Mouse (Mus musculus): ENCODE results near the gene Snx6. TPM values are rescaled to one million over a fixed set of nuclear protein-coding genes. Genes with fewer than 3 reads are reported as not detected.
"Not testable (repeated sequence)": the region's sequence is repeated elsewhere in the genome, so short reads cannot be mapped to it uniquely, and the experiment has no call there.

Gene Snx6
- polyA plus RNA-seq, 1 experiment, result 8.5 TPM

GRCm38 (mm10) chr12:54710494-54710879, 85.0 kb downstream of the Snx6 start:
- peak overlapping the region; percentile 53 for H3K4me3 ChIP-seq (ENCODE audit: control insufficient read depth, low read depth, low read length)
- H3K4me1 ChIP-seq (ENCODE audit: control insufficient read depth, insufficient read depth, low read length); H3K36me3 ChIP-seq (ENCODE audit: control insufficient read depth, insufficient read depth, low read length); H3K27me3 ChIP-seq (ENCODE audit: control insufficient read depth, insufficient read depth, low read length); H3K27ac ChIP-seq (ENCODE audit: control insufficient read depth, insufficient read depth, low read depth, low read length): not testable (repeated sequence)

GRCm38 (mm10) chr12:54709691-54710493, 85.6 kb downstream of the Snx6 start:
- H3K4me3 ChIP-seq (ENCODE audit: control insufficient read depth, low read depth, low read length), result peak overlapping the region; percentile 38; the same call in 1 of the 2 replicates
- not testable (repeated sequence) for H3K36me3 ChIP-seq (ENCODE audit: control insufficient read depth, insufficient read depth, low read length); H3K4me1 ChIP-seq (ENCODE audit: control insufficient read depth, insufficient read depth, low read length); H3K27ac ChIP-seq (ENCODE audit: control insufficient read depth, insufficient read depth, low read depth, low read length); H3K27me3 ChIP-seq (ENCODE audit: control insufficient read depth, insufficient read depth, low read length)

- Histone ChIP-seq H3K27ac (ENCODE audit: control insufficient read depth, insufficient read depth, low read depth, low read length) (no peak overlapping the region), H3K4me1 (ENCODE audit: control insufficient read depth, insufficient read depth, low read length) (no peaks in the 10 kb centered on the region; the same call in 1 of the 2 replicates), H3K4me3 (ENCODE audit: control insufficient read depth, low read depth, low read length) (no peak overlapping the region), H3K36me3 (ENCODE audit: control insufficient read depth, insufficient read depth, low read length) (no peaks in the 10 kb centered on the region), H3K27me3 (ENCODE audit: control insufficient read depth, insufficient read depth, low read length) (no peaks in the 10 kb centered on the region)
- no peak for TF ChIP-seq POLR2A (IDR thresholded peaks at IDR 0.05; ENCODE audit: control insufficient read depth, low read depth, low read length)
- no peak for TF ChIP-seq CTCF (IDR thresholded peaks at IDR 0.05; ENCODE audit: control insufficient read depth, insufficient read depth, insufficient replicate concordance, low read depth, low read length)
Observed at GRCm38 (mm10) chr12:54699394-54699793, 96.1 kb downstream of the Snx6 start.

- TF ChIP-seq CTCF (IDR thresholded peaks at IDR 0.05; ENCODE audit: control insufficient read depth, insufficient read depth, insufficient replicate concordance, low read depth, low read length), result no peak
- TF ChIP-seq POLR2A (IDR thresholded peaks at IDR 0.05; ENCODE audit: control insufficient read depth, low read depth, low read length), result no peak
- H3K36me3 ChIP-seq (ENCODE audit: control insufficient read depth, insufficient read depth, low read length), result no peaks in the 10 kb centered on the region
- no peak overlapping the region for H3K27ac ChIP-seq (ENCODE audit: control insufficient read depth, insufficient read depth, low read depth, low read length)
- no peaks in the 10 kb centered on the region; the same call in 1 of the 2 replicates for H3K4me1 ChIP-seq (ENCODE audit: control insufficient read depth, insufficient read depth, low read length)
- H3K4me3 ChIP-seq (ENCODE audit: control insufficient read depth, low read depth, low read length), result no peak overlapping the region
- no peaks in the 10 kb centered on the region for H3K27me3 ChIP-seq (ENCODE audit: control insufficient read depth, insufficient read depth, low read length)
Observed at GRCm38 (mm10) chr12:54697791-54698250, 97.7 kb downstream of the Snx6 start.

- Histone ChIP-seq H3K4me3 (ENCODE audit: control insufficient read depth, low read depth, low read length) (peak overlapping the region; percentile 18), H3K27ac (ENCODE audit: control insufficient read depth, insufficient read depth, low read depth, low read length) (no peak overlapping the region), H3K36me3 (ENCODE audit: control insufficient read depth, insufficient read depth, low read length) (no peaks in the 10 kb centered on the region; the same call in 1 of the 2 replicates), H3K4me1 (ENCODE audit: control insufficient read depth, insufficient read depth, low read length) (no peaks in the 10 kb centered on the region; the same call in 1 of the 2 replicates), H3K27me3 (ENCODE audit: control insufficient read depth, insufficient read depth, low read length) (no peaks in the 10 kb centered on the region)
- TF ChIP-seq POLR2A (IDR thresholded peaks at IDR 0.05; ENCODE audit: control insufficient read depth, low read depth, low read length) (no peak), CTCF (IDR thresholded peaks at IDR 0.05; ENCODE audit: control insufficient read depth, insufficient read depth, insufficient replicate concordance, low read depth, low read length) (no peak)
Observed at GRCm38 (mm10) chr12:54697003-54697597, 98.4 kb downstream of the Snx6 start.

Other genes starting within 250 kb of the Snx6 start
- gene Sptssa, start 139.1 kb downstream of the Snx6 start, polyA plus RNA-seq (2012; rRNA removed), result 24.0 and 25.1 TPM in 2 replicates
- 29.2 and 40.3 TPM in 2 replicates for gene Eapp, start 99.8 kb downstream of the Snx6 start, polyA plus RNA-seq (2012; rRNA removed)
- gene Cfl2, start 67.2 kb upstream of the Snx6 start, polyA plus RNA-seq (2012; rRNA removed), result 34.9 and 60.3 TPM in 2 replicates
- not detected in 2 replicates for gene Gm20403, start 190.8 kb upstream of the Snx6 start, polyA plus RNA-seq (2012; rRNA removed)
- gene Baz1a, start 218.6 kb upstream of the Snx6 start, polyA plus RNA-seq (2012; rRNA removed), result 50.0 and 51.8 TPM in 2 replicates